Mouse (Mus musculus) erythroblast, embryonic 14.5 days (primary cell): ENCODE measurements around the gene Capza2.

Experiments
- GATA1 ChIP-seq: IDR thresholded peaks from 2 replicates; pipeline ENCODE4 v1.6.1; 2012; ENCODE audit warnings: low read length, inconsistent platforms, mixed read lengths
- TAL1 ChIP-seq: IDR thresholded peaks from 3 replicates; pipeline ENCODE4 v1.6.1; 2012; ENCODE audit warnings: low read length, inconsistent platforms, mixed read lengths

- no peak for TF ChIP-seq GATA1
- TF ChIP-seq TAL1, result no peak
These were observed 41.0 kb downstream of the Capza2 start for GRCm38 (mm10) chr6:17677008-17677407.
